Mouse (Mus musculus) neural tube, embryonic 14.5 days (tissue): ENCODE data around the gene Rundc3a. TPM values are rescaled to one million over a fixed set of nuclear protein-coding genes. Genes with fewer than 3 reads are reported as not detected.
A peak's percentile ranks its signal among the peaks of the same experiment; 100 is the strongest.

Experiments used
- ATAC-seq: fragments of 200-750 bp; cut with Nextera tagmentation; 2 replicates; pipeline ENCODE4 v1.8.0; 2017; ENCODE audit warnings: low read depth, mild to moderate bottlenecking, moderate TSS enrichment, moderate library complexity
- H3K27ac ChIP-seq: fragments of 300-500 bp; sonication (generic); 2 replicates; pipeline ENCODE4 v1.5.1; 2014; ENCODE audit warnings: low read depth, mild to moderate bottlenecking, control low read depth, low read length, moderate library complexity, mixed read lengths
- H3K27me3 ChIP-seq: fragments of 300-500 bp; sonication (generic); 2 replicates; pipeline ENCODE4 v1.6.1; 2014; ENCODE audit warnings: low read length; ENCODE audit not compliant: control insufficient read depth, insufficient read depth
- H3K36me3 ChIP-seq: fragments of 300-500 bp; sonication (generic); 2 replicates; pipeline ENCODE4 v1.6.1; 2014; ENCODE audit warnings: low read length, mixed read lengths; ENCODE audit not compliant: control insufficient read depth, insufficient read depth
- H3K4me1 ChIP-seq: fragments of 300-500 bp; sonication (generic); 2 replicates; pipeline ENCODE4 v1.6.1; 2014; ENCODE audit warnings: low read length; ENCODE audit not compliant: control insufficient read depth, insufficient read depth
- H3K4me2 ChIP-seq: fragments of 300-500 bp; sonication (generic); 2 replicates; pipeline ENCODE4 v1.6.1; 2014; ENCODE audit warnings: mild to moderate bottlenecking, low read depth, low read length, control low read depth
- H3K4me3 ChIP-seq: fragments of 300-500 bp; sonication (generic); 2 replicates; pipeline ENCODE4 v1.5.1; 2014; ENCODE audit warnings: low read depth, low read length, control low read depth, mixed read lengths
- H3K9ac ChIP-seq: fragments of 300-500 bp; sonication (generic); replicated peaks from 2 replicates; pipeline ENCODE4 v1.6.1; 2014; ENCODE audit warnings: low read depth, mild to moderate bottlenecking, control low read depth, low read length, mixed read lengths
- H3K9me3 ChIP-seq: fragments of 300-500 bp; sonication (generic); 2 replicates; pipeline ENCODE4 v1.6.1; 2016; ENCODE audit warnings: low read length; ENCODE audit not compliant: control insufficient read depth
- WGBS: fragments of 180-500 bp; shearing (Covaris S2); extraction: QIAGEN DNeasy Blood & Tissue Kit; methylation state at CpG from one replicate; pipeline ENCODE4 v1.1.7; 2014; 5-methylcytosine and 5-hydroxymethylcytosine counted together
- polyA plus RNA-seq: library from polyadenylated mRNA; unstranded; fragments of >200 nt; fragmentation: Nextera tagmentation; extraction: Ambion mirVana; gene quantifications from 2 replicates; pipeline ENCODE4 v1.2.1, GENCODE M21; 2014

Rundc3a gene
- polyA plus RNA-seq, 1 experiment from 2014 or later = 115 TPM

- Histone ChIP-seq H3K9me3 (no peaks in the 10 kb centered on the region), H3K4me1 (no peaks in the 10 kb centered on the region), H3K9ac (no peak overlapping the region), H3K27me3 (no peaks in the 10 kb centered on the region), H3K27ac (no peak overlapping the region), H3K36me3 (no peaks in the 10 kb centered on the region), H3K4me2 (no peak overlapping the region), H3K4me3 (no peak overlapping the region)
- no peak for ATAC-seq
- whole genome bisulfite sequencing = 41% methylated on average over 14 of the region's 14 CpGs
Measured at GRCm38 (mm10) chr11:102372936-102373335, 20.3 kb upstream of the Rundc3a start.

- H3K4me3 ChIP-seq = no peak overlapping the region
- no peak overlapping the region for H3K27ac ChIP-seq
- no peaks in the 10 kb centered on the region for H3K9me3 ChIP-seq
- H3K4me2 ChIP-seq = no peak overlapping the region
- no peaks in the 10 kb centered on the region for H3K4me1 ChIP-seq
- 35% methylated on average over 2 of the region's 2 CpGs for WGBS
- H3K36me3 ChIP-seq = no peaks in the 10 kb centered on the region
- no peak for ATAC-seq
- H3K27me3 ChIP-seq = no peaks in the 10 kb centered on the region
- no peak overlapping the region for H3K9ac ChIP-seq
Measured at GRCm38 (mm10) chr11:102373646-102374045, 19.6 kb upstream of the Rundc3a start.

DNA sequence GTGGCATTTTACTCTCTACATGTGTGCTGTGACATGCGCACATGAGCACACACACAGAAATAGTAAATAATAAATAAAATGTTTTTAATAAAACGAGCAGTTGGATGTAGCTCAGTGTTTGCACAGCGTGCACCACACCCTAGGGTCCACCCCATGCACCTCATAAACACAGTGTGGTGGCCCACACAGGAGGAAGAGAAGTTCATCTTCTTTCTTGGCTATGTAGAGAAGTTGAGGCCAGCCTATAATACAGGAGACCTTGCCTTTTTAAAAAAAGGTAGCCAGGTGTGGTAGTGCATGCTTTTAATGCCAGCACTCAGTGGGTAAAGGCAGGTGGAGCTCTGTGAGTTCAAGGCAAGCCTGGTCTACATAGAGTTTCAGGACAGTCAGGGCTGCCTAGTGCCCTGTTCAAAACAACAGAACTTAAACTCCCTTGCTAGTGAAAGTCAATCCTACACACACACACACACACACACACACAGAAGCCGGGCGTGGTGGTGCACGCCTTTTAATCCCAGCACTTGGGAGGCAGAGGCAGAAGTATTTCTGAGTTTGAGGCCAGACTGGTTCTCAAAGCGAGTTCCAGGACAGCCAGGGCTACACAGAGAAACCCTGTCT is 19.0 kb upstream of the Rundc3a start:
- 80% methylated on average over 7 of the region's 7 CpGs for WGBS
- no peaks in the 10 kb centered on the region for H3K27me3 ChIP-seq
- no peak overlapping the region for H3K4me3 ChIP-seq
- H3K36me3 ChIP-seq = no peaks in the 10 kb centered on the region
- H3K9ac ChIP-seq = no peak overlapping the region
- H3K9me3 ChIP-seq = no peaks in the 10 kb centered on the region
- no peaks in the 10 kb centered on the region for H3K4me1 ChIP-seq
- H3K4me2 ChIP-seq = no peak overlapping the region
- no peak for ATAC-seq
- H3K27ac ChIP-seq = no peak overlapping the region

DNA sequence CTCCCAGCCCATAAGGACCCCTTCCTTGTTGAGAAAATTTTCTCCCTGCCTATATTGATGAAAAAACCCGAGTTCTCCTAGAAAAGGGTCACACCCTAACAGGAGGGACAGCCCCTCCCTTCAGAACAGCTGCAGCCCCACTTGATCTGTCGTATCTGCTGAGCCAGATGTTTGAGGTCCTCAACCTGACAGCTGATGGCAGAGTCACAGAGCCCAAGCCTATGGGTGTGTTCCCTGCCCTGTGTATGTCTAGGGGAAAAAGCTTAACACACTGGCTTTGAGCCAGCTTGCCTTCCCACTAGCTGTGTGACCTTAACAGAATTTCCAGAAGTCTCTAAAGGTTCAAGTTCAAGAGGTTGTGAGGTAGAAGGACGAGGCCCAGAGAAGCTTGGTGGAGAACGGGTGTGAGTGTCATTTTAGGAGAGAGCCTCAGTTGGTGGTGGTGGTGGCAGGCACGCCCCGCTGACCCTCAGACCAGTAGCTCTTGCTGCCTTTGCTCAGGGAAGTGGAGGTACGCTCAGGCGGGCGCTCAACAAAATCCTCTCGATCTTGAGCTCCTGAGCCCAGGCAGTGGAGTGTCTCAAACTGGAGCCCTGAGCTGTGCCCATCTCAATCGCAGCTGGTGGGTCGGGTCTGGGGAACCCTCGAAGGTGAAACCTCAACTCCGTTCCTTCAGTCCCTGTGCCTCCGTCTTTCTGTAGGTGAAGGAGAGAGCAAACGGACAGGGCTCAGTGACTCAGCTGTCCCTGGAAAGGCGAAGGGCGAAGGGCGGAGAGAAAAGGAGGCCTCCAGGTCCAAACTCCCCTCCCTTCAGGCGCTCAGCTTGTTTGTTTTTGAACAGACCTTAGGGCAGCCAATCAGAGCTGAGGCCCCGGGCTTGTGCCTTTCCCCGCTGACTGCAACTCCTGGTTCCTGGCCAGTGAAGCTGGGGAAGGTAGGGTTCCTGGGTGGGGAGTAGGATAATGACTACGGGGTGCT is 17.7 kb upstream of the Rundc3a start:
- H3K27ac ChIP-seq = no peak overlapping the region
- H3K4me3 ChIP-seq = no peak overlapping the region
- no peaks in the 10 kb centered on the region for H3K4me1 ChIP-seq
- no peaks in the 10 kb centered on the region for H3K27me3 ChIP-seq
- no peak overlapping the region for H3K9ac ChIP-seq
- H3K4me2 ChIP-seq = peak overlapping the region; percentile 40
- ATAC-seq = no peak
- H3K9me3 ChIP-seq = no peaks in the 10 kb centered on the region
- WGBS = 6% methylated on average over 23 of the region's 23 CpGs
- no peaks in the 10 kb centered on the region for H3K36me3 ChIP-seq

DNA sequence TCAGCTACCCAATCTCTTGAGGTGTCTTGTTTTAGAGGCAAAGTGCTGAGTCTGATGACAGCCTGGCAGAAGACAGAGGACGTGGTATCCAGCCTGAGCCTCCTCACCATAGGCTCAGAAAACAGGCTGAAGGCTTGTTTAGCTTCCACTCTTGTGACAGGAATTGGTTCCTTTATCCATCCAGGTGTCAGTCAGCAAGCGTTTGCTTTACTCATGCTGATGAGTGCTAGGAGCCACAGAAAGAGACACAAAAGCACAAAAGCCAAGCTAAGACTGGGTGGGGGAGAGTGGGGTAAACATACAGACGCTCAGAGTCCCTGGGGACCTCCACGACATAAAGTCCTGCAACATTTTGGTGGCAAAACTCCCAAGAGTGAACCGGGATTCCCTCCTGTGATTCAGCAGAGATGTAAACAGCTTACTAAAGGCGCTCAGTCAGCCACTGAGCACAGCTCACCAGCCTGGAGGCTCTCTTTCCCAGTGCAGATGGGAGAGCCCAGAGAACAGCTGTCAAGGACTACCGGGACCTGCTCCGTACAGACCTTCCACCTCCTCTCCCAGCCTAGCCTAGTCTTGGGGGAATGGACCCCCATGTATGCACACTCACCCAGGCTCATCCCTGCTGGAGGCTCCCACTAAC is 16.9 kb upstream of the Rundc3a start:
- H3K9me3 ChIP-seq = no peaks in the 10 kb centered on the region
- H3K4me2 ChIP-seq = no peak overlapping the region
- H3K27ac ChIP-seq = no peak overlapping the region
- no peaks in the 10 kb centered on the region for H3K27me3 ChIP-seq
- no peak for ATAC-seq
- H3K36me3 ChIP-seq = no peaks in the 10 kb centered on the region
- no peak overlapping the region for H3K4me3 ChIP-seq
- 12% methylated on average over 8 of the region's 8 CpGs for WGBS
- no peaks in the 10 kb centered on the region for H3K4me1 ChIP-seq
- H3K9ac ChIP-seq = no peak overlapping the region

DNA sequence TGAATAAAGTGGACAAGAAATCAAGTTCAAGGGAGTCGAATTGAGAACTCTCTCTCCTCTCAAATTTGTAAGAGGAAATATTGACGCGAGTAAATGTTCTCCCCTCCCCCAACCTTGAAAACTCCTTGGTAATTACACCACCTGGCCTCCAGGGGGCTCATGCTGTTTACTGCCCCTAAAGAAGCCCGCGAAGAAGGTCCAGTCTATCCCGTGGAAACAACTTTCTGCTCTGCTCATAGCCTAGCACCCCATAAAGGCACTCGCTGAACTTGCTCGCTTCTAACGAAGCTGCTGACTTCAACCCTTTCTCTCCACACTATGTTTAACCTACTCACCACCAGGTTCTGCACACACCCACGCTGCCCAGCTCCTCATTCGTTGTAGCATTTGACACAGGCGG is 16.0 kb upstream of the Rundc3a start:
- Histone ChIP-seq H3K4me2 (no peak overlapping the region), H3K4me1 (no peaks in the 10 kb centered on the region), H3K27me3 (no peaks in the 10 kb centered on the region), H3K9ac (no peak overlapping the region), H3K36me3 (no peaks in the 10 kb centered on the region), H3K27ac (no peak overlapping the region), H3K9me3 (no peaks in the 10 kb centered on the region), H3K4me3 (no peak overlapping the region)
- ATAC-seq = no peak
- 63% methylated on average over 12 of the region's 12 CpGs for WGBS

- ATAC-seq = no peak
- no peak overlapping the region for H3K9ac ChIP-seq
- H3K4me3 ChIP-seq = no peak overlapping the region
- no peaks in the 10 kb centered on the region for H3K4me1 ChIP-seq
- no peaks in the 10 kb centered on the region for H3K27me3 ChIP-seq
- H3K36me3 ChIP-seq = no peaks in the 10 kb centered on the region
- H3K4me2 ChIP-seq = no peak overlapping the region
- H3K27ac ChIP-seq = no peak overlapping the region
- no peaks in the 10 kb centered on the region for H3K9me3 ChIP-seq
- WGBS = 77% methylated on average over 5 of the region's 5 CpGs
Measured at GRCm38 (mm10) chr11:102380091-102380490, 13.1 kb upstream of the Rundc3a start.

DNA sequence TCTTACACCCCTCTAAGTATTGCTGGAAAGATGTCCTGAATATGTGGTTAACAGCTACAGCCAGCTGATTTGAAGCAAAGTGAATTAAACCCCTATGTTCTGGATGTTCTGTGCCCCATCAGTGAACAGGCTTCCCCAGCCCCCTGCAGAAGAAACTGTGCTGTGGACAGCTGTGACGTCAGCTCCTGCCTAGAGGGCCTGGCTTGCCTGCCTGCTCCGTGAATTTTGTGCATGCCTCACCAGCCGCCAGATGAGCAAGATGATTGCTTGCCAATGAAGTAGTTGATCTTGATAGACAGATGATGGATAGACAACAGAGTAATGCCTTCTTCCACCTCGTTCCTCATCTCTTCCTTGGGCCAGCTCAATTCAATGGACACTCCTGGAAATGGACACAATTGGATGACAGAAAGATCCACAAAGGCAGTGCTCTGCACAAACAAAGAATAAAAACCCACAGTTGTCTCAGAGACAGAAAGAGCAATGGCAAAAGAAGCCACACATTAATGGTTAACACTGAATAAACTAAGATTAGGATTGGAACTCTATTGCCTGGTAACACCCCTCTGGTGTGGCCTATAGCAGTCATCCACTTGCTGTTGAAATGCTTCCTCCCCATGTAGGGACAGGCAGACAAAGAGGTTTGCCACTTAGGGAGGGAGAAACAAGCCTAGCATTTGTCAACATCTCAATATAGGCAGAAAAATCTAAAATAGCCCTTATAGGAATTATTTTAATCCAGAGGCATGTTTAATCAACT is 11.7 kb upstream of the Rundc3a start:
- Histone ChIP-seq H3K27me3 (no peaks in the 10 kb centered on the region), H3K4me2 (no peak overlapping the region), H3K36me3 (no peaks in the 10 kb centered on the region), H3K9ac (no peak overlapping the region), H3K4me1 (no peaks in the 10 kb centered on the region), H3K9me3 (no peaks in the 10 kb centered on the region), H3K27ac (no peak overlapping the region), H3K4me3 (no peak overlapping the region)
- no peak for ATAC-seq
- WGBS = 35% methylated on average over 4 of the region's 4 CpGs
